ENCODE assay signal across 14 mouse cellular contexts in the genomic region with DNA sequence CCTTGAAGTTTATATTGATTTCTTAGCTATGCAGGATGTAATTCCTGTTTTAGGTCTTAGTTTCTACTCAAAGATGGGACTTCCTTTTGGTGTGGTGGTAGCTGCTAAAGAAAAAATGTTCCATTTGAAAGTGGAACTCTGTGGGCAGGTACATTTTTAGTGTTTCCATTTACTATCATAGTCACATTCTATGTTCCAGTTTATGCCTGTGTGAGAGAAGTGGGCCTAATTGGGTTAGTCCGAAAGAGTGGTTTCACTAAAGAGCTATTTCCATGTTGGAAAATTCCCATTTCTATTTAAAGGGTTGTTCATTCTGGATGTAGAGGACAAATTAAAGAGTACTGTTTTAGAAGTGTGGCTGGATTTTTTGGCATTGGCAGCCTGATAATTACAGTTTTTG.
"Had no signal": no experiment of that assay in that cellular context is flagged by ENCODE, and none has a peak within 500 bp of the region (broad histone marks: within the 10 kb centered on the region; RNA-seq: fewer than 3 reads in every experiment).

No protein-coding gene starts in this region.

- H3K36me3 ChIP-seq: kidney, embryonic 15.5 days; limb, embryonic 12.5 days; liver, embryonic 12.5 days; midbrain, embryonic 10.5 days; neural tube, embryonic 12.5 days; stomach, embryonic 15.5 days had no signal

- H3K27ac ChIP-seq: kidney, embryonic 15.5 days; limb, embryonic 12.5 days; liver, embryonic 12.5 days; midbrain, embryonic 10.5 days; neural tube, embryonic 12.5 days; stomach, embryonic 15.5 days had no signal

- H3K4me1 ChIP-seq: neural tube, embryonic 12.5 days; stomach, embryonic 15.5 days had no signal

- H3K27me3 ChIP-seq: kidney, embryonic 15.5 days; limb, embryonic 12.5 days; liver, embryonic 12.5 days; neural tube, embryonic 12.5 days; stomach, embryonic 15.5 days had no signal

- ATAC-seq: liver, embryonic 12.5 days had no signal

- DNase-seq: kidney, adult 2 months; kidney, postnatal 14 days; lung, embryonic 14.5 days; lung, postnatal 10 days; lung, postnatal 4 days; midbrain, embryonic 14.5 days; thymus, postnatal 36 days had no signal

- H3K9ac ChIP-seq: kidney, embryonic 15.5 days; limb, embryonic 12.5 days; liver, embryonic 12.5 days; lung, embryonic 14.5 days; neural tube, embryonic 12.5 days; stomach, embryonic 15.5 days had no signal

- H3K4me3 ChIP-seq: kidney, embryonic 15.5 days; limb, embryonic 12.5 days; liver, embryonic 12.5 days; midbrain, embryonic 10.5 days; myocyte; neural tube, embryonic 12.5 days; stomach, embryonic 15.5 days had no signal

- H3K9me3 ChIP-seq: kidney, embryonic 15.5 days; limb, embryonic 12.5 days; liver, embryonic 12.5 days; midbrain, embryonic 10.5 days; neural tube, embryonic 12.5 days; stomach, embryonic 15.5 days had no signal

- H3K4me2 ChIP-seq: kidney, embryonic 15.5 days; limb, embryonic 12.5 days; liver, embryonic 12.5 days; lung, embryonic 14.5 days; neural tube, embryonic 12.5 days; stomach, embryonic 15.5 days had no signal
